Mouse (Mus musculus): Measurements from ENCODE around the gene Selenop.
"Not testable (repeated sequence)": the region's sequence is repeated elsewhere in the genome, so short reads cannot be mapped to it uniquely, and the experiment has no call there.

The Selenop gene

GRCm38 (mm10) chr15:3268247-3268646 is at the start of gene Selenop:
Gene Selenop, plus strand, starts transcription at chr15:3268547.
- no peak for DNase-seq (ENCODE audit: low read depth, low spot score)

GRCm38 (mm10) chr15:3218668-3219067 is 49.7 kb upstream of the Selenop start:
- not testable (repeated sequence) for DNase-seq (ENCODE audit: low read depth, low spot score)

- DNase-seq (ENCODE audit: low read depth, low spot score): no peak
Observed at GRCm38 (mm10) chr15:3222803-3223437, 45.4 kb upstream of the Selenop start.

GRCm38 (mm10) chr15:3226573-3226972 is 41.8 kb upstream of the Selenop start:
- no peak for DNase-seq (ENCODE audit: low read depth, low spot score)

GRCm38 (mm10) chr15:3228185-3228584 is 40.2 kb upstream of the Selenop start:
- no peak for DNase-seq (ENCODE audit: low read depth, low spot score)

GRCm38 (mm10) chr15:3228990-3229389 is 39.4 kb upstream of the Selenop start:
- no peak for DNase-seq (ENCODE audit: low read depth, low spot score)

GRCm38 (mm10) chr15:3231004-3231403 is 37.3 kb upstream of the Selenop start:
- DNase-seq (ENCODE audit: low read depth, low spot score): no peak

- DNase-seq (ENCODE audit: low read depth, low spot score): no peak
Observed at GRCm38 (mm10) chr15:3232168-3232835, 36.0 kb upstream of the Selenop start.

GRCm38 (mm10) chr15:3233837-3234551 is 34.4 kb upstream of the Selenop start:
- DNase-seq (ENCODE audit: low read depth, low spot score): no peak

- no peak for DNase-seq (ENCODE audit: low read depth, low spot score)
Observed at GRCm38 (mm10) chr15:3236338-3236737, 32.0 kb upstream of the Selenop start.

GRCm38 (mm10) chr15:3237963-3238362 is 30.4 kb upstream of the Selenop start:
- DNase-seq (ENCODE audit: low read depth, low spot score): no peak

GRCm38 (mm10) chr15:3245036-3245435 is 23.3 kb upstream of the Selenop start:
- DNase-seq (ENCODE audit: low read depth, low spot score): not testable (repeated sequence)

- DNase-seq (ENCODE audit: low read depth, low spot score): no peak
Observed at GRCm38 (mm10) chr15:3250620-3251019, 17.7 kb upstream of the Selenop start.

- DNase-seq (ENCODE audit: low read depth, low spot score): no peak
Observed at GRCm38 (mm10) chr15:3251031-3251717, 17.2 kb upstream of the Selenop start.

- DNase-seq (ENCODE audit: low read depth, low spot score): no peak
Observed at GRCm38 (mm10) chr15:3251718-3252067, 16.7 kb upstream of the Selenop start.

- DNase-seq (ENCODE audit: low read depth, low spot score): no peak
Observed at GRCm38 (mm10) chr15:3259025-3259424, 9.3 kb upstream of the Selenop start.

GRCm38 (mm10) chr15:3260309-3260708 is 8.0 kb upstream of the Selenop start:
- no peak for DNase-seq (ENCODE audit: low read depth, low spot score)

GRCm38 (mm10) chr15:3262883-3263282 is 5.5 kb upstream of the Selenop start:
- no peak for DNase-seq (ENCODE audit: low read depth, low spot score)

- no peak for DNase-seq (ENCODE audit: low read depth, low spot score)
Observed at GRCm38 (mm10) chr15:3264293-3264692, 4.1 kb upstream of the Selenop start.

GRCm38 (mm10) chr15:3264828-3265227 is 3.5 kb upstream of the Selenop start:
- no peak for DNase-seq (ENCODE audit: low read depth, low spot score)

GRCm38 (mm10) chr15:3269496-3269895 is 1.1 kb downstream of the Selenop start:
- DNase-seq (ENCODE audit: low read depth, low spot score): no peak

GRCm38 (mm10) chr15:3269996-3270645 is 1.8 kb downstream of the Selenop start:
- DNase-seq (ENCODE audit: low read depth, low spot score): no peak
